Mouse (Mus musculus): ENCODE data around the gene Gbp9.
"Not testable (repeated sequence)": the region's sequence is repeated elsewhere in the genome, so short reads cannot be mapped to it uniquely, and the experiment has no call there.

DNA sequence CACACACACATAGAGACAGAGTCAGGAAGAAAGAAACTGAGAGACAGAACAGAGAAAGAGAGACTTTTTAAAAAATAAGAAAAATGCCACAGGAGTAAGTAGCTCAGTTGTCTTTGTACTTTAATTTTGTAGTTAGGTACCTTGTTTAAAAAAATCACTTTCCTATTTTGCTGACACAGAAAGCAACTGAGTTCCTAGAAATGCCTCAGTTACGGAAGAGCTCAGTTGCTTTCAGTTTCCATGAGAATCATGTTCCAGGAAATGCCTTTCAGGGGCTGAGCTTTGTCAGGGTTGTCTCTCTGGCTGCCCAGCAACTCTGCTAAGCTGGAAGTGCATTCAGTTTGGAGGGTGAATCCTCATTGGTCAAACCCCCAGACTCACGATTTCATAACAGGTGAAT, 76.9 kb downstream of the Gbp9 start:
- TF ChIP-seq CTCF (IDR thresholded peaks at IDR 0.05; ENCODE audit: extremely low read depth, insufficient read depth, insufficient read length, insufficient replicate concordance); POLR2A (IDR thresholded peaks at IDR 0.05; ENCODE audit: low read depth, low read length): not testable (repeated sequence)
